Mouse (Mus musculus): ENCODE data around the gene Ttll2. TPM values are rescaled to one million over a fixed set of nuclear protein-coding genes. Genes with fewer than 3 reads are reported as not detected.
A peak's percentile ranks its signal among the peaks of the same experiment; 100 is the strongest.
"Not testable (repeated sequence)": the region's sequence is repeated elsewhere in the genome, so short reads cannot be mapped to it uniquely, and the experiment has no call there.

Ttll2 gene
- polyA plus RNA-seq, 1 experiment from 2014 or later: not detected

GRCm38 (mm10) chr17:7376951-7377700, 24.6 kb upstream of the Ttll2 start:
- not testable (repeated sequence) for H3K27ac ChIP-seq (replicated peaks; ENCODE audit: low read depth, low read length); H3K4me1 ChIP-seq (ENCODE audit: control insufficient read depth, insufficient read depth, low read length); H3K27me3 ChIP-seq (ENCODE audit: control insufficient read depth, insufficient read depth, low read length); H3K4me3 ChIP-seq (ENCODE audit: low read depth, low read length); H3K36me3 ChIP-seq (replicated peaks; ENCODE audit: control insufficient read depth, insufficient read depth, low read depth, low read length); H3K9me3 ChIP-seq (replicated peaks; ENCODE audit: control insufficient read depth, low read length); H3K4me2 ChIP-seq (ENCODE audit: low read depth, low read length); ATAC-seq (replicated peaks; ENCODE audit: insufficient number of reproducible peaks, low FRiP score, low TSS enrichment, low read depth); DNase-seq (ENCODE audit: low spot score); H3K9ac ChIP-seq (replicated peaks; ENCODE audit: low read length)
- WGBS: 82% methylated on average over 1 of the region's 3 CpGs

GRCm38 (mm10) chr17:7371879-7372278, 19.4 kb upstream of the Ttll2 start, which contains the start of gene Gm49630:
Gene Gm49630 (minus strand): TSS chr17:7371979.
- H3K9me3 ChIP-seq (replicated peaks; ENCODE audit: control insufficient read depth, low read length); H3K4me3 ChIP-seq (ENCODE audit: low read depth, low read length); H3K4me1 ChIP-seq (ENCODE audit: control insufficient read depth, insufficient read depth, low read length); H3K4me2 ChIP-seq (ENCODE audit: low read depth, low read length); DNase-seq (ENCODE audit: low spot score); H3K36me3 ChIP-seq (replicated peaks; ENCODE audit: control insufficient read depth, insufficient read depth, low read depth, low read length); H3K27me3 ChIP-seq (ENCODE audit: control insufficient read depth, insufficient read depth, low read length); ATAC-seq (replicated peaks; ENCODE audit: insufficient number of reproducible peaks, low FRiP score, low TSS enrichment, low read depth); H3K9ac ChIP-seq (replicated peaks; ENCODE audit: low read length); H3K27ac ChIP-seq (replicated peaks; ENCODE audit: low read depth, low read length): not testable (repeated sequence)
- 80% methylated on average over 1 of the region's 5 CpGs for WGBS

GRCm38 (mm10) chr17:7369401-7369800, 16.9 kb upstream of the Ttll2 start:
- not testable (repeated sequence) for DNase-seq (ENCODE audit: low spot score); H3K27ac ChIP-seq (replicated peaks; ENCODE audit: low read depth, low read length); H3K4me2 ChIP-seq (ENCODE audit: low read depth, low read length); H3K27me3 ChIP-seq (ENCODE audit: control insufficient read depth, insufficient read depth, low read length); H3K9ac ChIP-seq (replicated peaks; ENCODE audit: low read length); ATAC-seq (replicated peaks; ENCODE audit: insufficient number of reproducible peaks, low FRiP score, low TSS enrichment, low read depth); H3K36me3 ChIP-seq (replicated peaks; ENCODE audit: control insufficient read depth, insufficient read depth, low read depth, low read length); H3K4me3 ChIP-seq (ENCODE audit: low read depth, low read length); H3K9me3 ChIP-seq (replicated peaks; ENCODE audit: control insufficient read depth, low read length); H3K4me1 ChIP-seq (ENCODE audit: control insufficient read depth, insufficient read depth, low read length)
- WGBS: 64% methylated on average over 6 of the region's 6 CpGs

GRCm38 (mm10) chr17:7366676-7367374, 14.3 kb upstream of the Ttll2 start:
- 26% methylated on average over 3 of the region's 7 CpGs for WGBS
- H3K27me3 ChIP-seq (ENCODE audit: control insufficient read depth, insufficient read depth, low read length); H3K9ac ChIP-seq (replicated peaks; ENCODE audit: low read length); DNase-seq (ENCODE audit: low spot score); ATAC-seq (replicated peaks; ENCODE audit: insufficient number of reproducible peaks, low FRiP score, low TSS enrichment, low read depth); H3K4me1 ChIP-seq (ENCODE audit: control insufficient read depth, insufficient read depth, low read length); H3K9me3 ChIP-seq (replicated peaks; ENCODE audit: control insufficient read depth, low read length); H3K4me3 ChIP-seq (ENCODE audit: low read depth, low read length); H3K27ac ChIP-seq (replicated peaks; ENCODE audit: low read depth, low read length); H3K4me2 ChIP-seq (ENCODE audit: low read depth, low read length); H3K36me3 ChIP-seq (replicated peaks; ENCODE audit: control insufficient read depth, insufficient read depth, low read depth, low read length): not testable (repeated sequence)

- H3K27ac ChIP-seq (replicated peaks; ENCODE audit: low read depth, low read length); H3K9me3 ChIP-seq (replicated peaks; ENCODE audit: control insufficient read depth, low read length); H3K4me1 ChIP-seq (ENCODE audit: control insufficient read depth, insufficient read depth, low read length); H3K9ac ChIP-seq (replicated peaks; ENCODE audit: low read length); DNase-seq (ENCODE audit: low spot score); H3K4me3 ChIP-seq (ENCODE audit: low read depth, low read length); H3K36me3 ChIP-seq (replicated peaks; ENCODE audit: control insufficient read depth, insufficient read depth, low read depth, low read length); ATAC-seq (replicated peaks; ENCODE audit: insufficient number of reproducible peaks, low FRiP score, low TSS enrichment, low read depth); H3K27me3 ChIP-seq (ENCODE audit: control insufficient read depth, insufficient read depth, low read length); H3K4me2 ChIP-seq (ENCODE audit: low read depth, low read length): not testable (repeated sequence)
- no CpG with 5 or more reads among the region's 1 CpGs for WGBS
Measured at GRCm38 (mm10) chr17:7366265-7366664, 13.8 kb upstream of the Ttll2 start.

GRCm38 (mm10) chr17:7365615-7366014, 13.1 kb upstream of the Ttll2 start:
- not testable (repeated sequence) for H3K9me3 ChIP-seq (replicated peaks; ENCODE audit: control insufficient read depth, low read length); H3K27ac ChIP-seq (replicated peaks; ENCODE audit: low read depth, low read length); H3K4me1 ChIP-seq (ENCODE audit: control insufficient read depth, insufficient read depth, low read length); H3K4me3 ChIP-seq (ENCODE audit: low read depth, low read length); H3K27me3 ChIP-seq (ENCODE audit: control insufficient read depth, insufficient read depth, low read length); H3K4me2 ChIP-seq (ENCODE audit: low read depth, low read length); H3K9ac ChIP-seq (replicated peaks; ENCODE audit: low read length); H3K36me3 ChIP-seq (replicated peaks; ENCODE audit: control insufficient read depth, insufficient read depth, low read depth, low read length); DNase-seq (ENCODE audit: low spot score)
- WGBS: no CpG with 5 or more reads among the region's 3 CpGs
- peak; percentile 47; the same call in 1 of the 2 replicates for ATAC-seq (replicated peaks; ENCODE audit: insufficient number of reproducible peaks, low FRiP score, low TSS enrichment, low read depth)

- not testable (repeated sequence) for DNase-seq (ENCODE audit: low spot score); H3K9ac ChIP-seq (replicated peaks; ENCODE audit: low read length); H3K9me3 ChIP-seq (replicated peaks; ENCODE audit: control insufficient read depth, low read length); H3K4me3 ChIP-seq (ENCODE audit: low read depth, low read length); H3K27me3 ChIP-seq (ENCODE audit: control insufficient read depth, insufficient read depth, low read length); H3K4me2 ChIP-seq (ENCODE audit: low read depth, low read length); H3K36me3 ChIP-seq (replicated peaks; ENCODE audit: control insufficient read depth, insufficient read depth, low read depth, low read length); H3K27ac ChIP-seq (replicated peaks; ENCODE audit: low read depth, low read length); H3K4me1 ChIP-seq (ENCODE audit: control insufficient read depth, insufficient read depth, low read length); ATAC-seq (replicated peaks; ENCODE audit: insufficient number of reproducible peaks, low FRiP score, low TSS enrichment, low read depth)
- whole genome bisulfite sequencing: 90% methylated on average over 9 of the region's 9 CpGs
Measured at GRCm38 (mm10) chr17:7360749-7361465, 8.4 kb upstream of the Ttll2 start.

- not testable (repeated sequence) for H3K4me3 ChIP-seq (ENCODE audit: low read depth, low read length); H3K36me3 ChIP-seq (replicated peaks; ENCODE audit: control insufficient read depth, insufficient read depth, low read depth, low read length); DNase-seq (ENCODE audit: low spot score); H3K27ac ChIP-seq (replicated peaks; ENCODE audit: low read depth, low read length); H3K4me1 ChIP-seq (ENCODE audit: control insufficient read depth, insufficient read depth, low read length); H3K9ac ChIP-seq (replicated peaks; ENCODE audit: low read length); H3K9me3 ChIP-seq (replicated peaks; ENCODE audit: control insufficient read depth, low read length); H3K27me3 ChIP-seq (ENCODE audit: control insufficient read depth, insufficient read depth, low read length); ATAC-seq (replicated peaks; ENCODE audit: insufficient number of reproducible peaks, low FRiP score, low TSS enrichment, low read depth); H3K4me2 ChIP-seq (ENCODE audit: low read depth, low read length)
- WGBS: 82% methylated on average over 4 of the region's 4 CpGs
Measured at GRCm38 (mm10) chr17:7359806-7360205, 7.3 kb upstream of the Ttll2 start.

Measured in embryonic facial prominence, embryonic 11.5 days (tissue).